Mouse (Mus musculus) adrenal gland, postnatal 14 days (tissue): ENCODE results near the gene Tmem182. TPM values are rescaled to one million over a fixed set of nuclear protein-coding genes. Genes with fewer than 3 reads are reported as not detected.

Experiments used
- DNase-seq: peaks from one replicate; pipeline ENCODE4 v3.0.0; 2021; ENCODE audit warnings: mixed read lengths
- long read RNA-seq, 2 experiments: library from polyadenylated mRNA; stranded (forward); transcript quantifications; one replicate each; pipeline ENCODE4 v2.0.0; 2021
- total RNA-seq: library from RNA; stranded (reverse); gene quantifications from 2 replicates; pipeline ENCODE4 v1.2.3, GENCODE M21; 2021

Tmem182 gene
- 4.5 and 6.4 TPM in 2 replicates for total RNA-seq
- long read RNA-seq, experiment 1, partial matches to known transcripts: 0 of 1 reads
- long read RNA-seq, experiment 1, other reads (novel, unspliced or antisense): 1 of 1 reads
- long read RNA-seq, experiment 2, transcript Tmem182-201 (5 exons, 2,716 nt): major isoform, 6 of 7 reads
- long read RNA-seq, experiment 2, partial matches to known transcripts: 0 of 7 reads
- long read RNA-seq, experiment 2, other reads (novel, unspliced or antisense): 1 of 7 reads

- DNase-seq: peak; percentile 64
Observed at GRCm38 (mm10) chr1:40805351-40805750, at the start of gene Tmem182. Gene Tmem182, plus strand, starts transcription at chr1:40805601.

- no peak for DNase-seq
Observed at GRCm38 (mm10) chr1:40759751-40760445, 45.5 kb upstream of the Tmem182 start.

DNA sequence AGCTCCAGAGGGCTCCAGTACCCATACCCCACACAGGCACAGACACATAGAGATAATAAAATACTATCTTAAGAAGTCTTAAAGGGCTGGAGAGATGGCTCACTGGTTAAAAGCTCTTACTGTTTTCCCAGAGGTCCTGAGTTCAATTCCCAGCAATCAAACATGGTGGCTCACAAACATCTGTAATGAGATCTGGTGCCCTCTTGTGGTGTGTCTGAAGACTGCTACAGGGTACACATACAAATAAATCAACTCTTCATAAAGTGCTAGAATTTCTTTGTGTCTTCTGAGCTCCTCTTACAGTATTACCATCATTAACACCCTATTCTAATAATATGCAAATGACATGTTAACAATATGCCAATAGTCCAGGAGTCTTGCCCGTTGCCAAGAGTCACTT, 41.4 kb upstream of the Tmem182 start:
- no peak for DNase-seq

DNA sequence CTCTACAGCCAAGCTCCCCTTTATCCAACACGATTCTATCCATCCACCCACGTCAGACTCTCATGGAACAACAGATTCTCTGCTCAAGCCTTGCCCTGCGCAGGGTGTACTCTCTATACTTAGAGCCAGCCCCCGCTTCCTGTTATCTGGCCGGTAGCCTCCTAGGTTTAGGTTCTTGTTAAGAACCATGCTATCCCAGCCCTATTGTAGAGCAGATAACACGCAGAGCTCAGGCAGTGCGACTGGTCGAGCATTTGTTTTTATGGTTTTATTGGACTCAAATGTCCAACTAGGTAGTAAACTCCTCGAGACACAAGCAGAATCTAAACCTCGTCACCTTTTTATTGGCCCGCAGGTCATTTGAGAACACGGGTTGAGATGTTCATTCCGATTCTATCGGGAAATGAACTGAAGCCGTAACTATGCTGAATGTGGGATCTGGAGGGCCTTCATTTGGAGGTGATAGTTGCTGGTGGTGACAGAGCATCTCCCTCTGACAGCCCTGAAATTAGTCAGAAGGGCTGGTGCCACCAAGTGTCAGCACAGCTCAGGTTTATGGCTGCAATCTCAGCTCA, 40.6 kb upstream of the Tmem182 start:
- DNase-seq: no peak

GRCm38 (mm10) chr1:40765521-40765920, 39.9 kb upstream of the Tmem182 start:
- no peak for DNase-seq

- no peak for DNase-seq
Observed at GRCm38 (mm10) chr1:40767588-40767987, 37.8 kb upstream of the Tmem182 start.

- peak; percentile 48 for DNase-seq
Observed at GRCm38 (mm10) chr1:40768606-40769005, 36.8 kb upstream of the Tmem182 start.

- no peak for DNase-seq
Observed at GRCm38 (mm10) chr1:40769331-40769894, 36.0 kb upstream of the Tmem182 start.

- no peak for DNase-seq
Observed at GRCm38 (mm10) chr1:40771196-40771970, 34.0 kb upstream of the Tmem182 start.

GRCm38 (mm10) chr1:40773234-40773633, 32.2 kb upstream of the Tmem182 start:
- no peak for DNase-seq

- DNase-seq: no peak
Observed at GRCm38 (mm10) chr1:40774040-40774439, 31.4 kb upstream of the Tmem182 start.

DNA sequence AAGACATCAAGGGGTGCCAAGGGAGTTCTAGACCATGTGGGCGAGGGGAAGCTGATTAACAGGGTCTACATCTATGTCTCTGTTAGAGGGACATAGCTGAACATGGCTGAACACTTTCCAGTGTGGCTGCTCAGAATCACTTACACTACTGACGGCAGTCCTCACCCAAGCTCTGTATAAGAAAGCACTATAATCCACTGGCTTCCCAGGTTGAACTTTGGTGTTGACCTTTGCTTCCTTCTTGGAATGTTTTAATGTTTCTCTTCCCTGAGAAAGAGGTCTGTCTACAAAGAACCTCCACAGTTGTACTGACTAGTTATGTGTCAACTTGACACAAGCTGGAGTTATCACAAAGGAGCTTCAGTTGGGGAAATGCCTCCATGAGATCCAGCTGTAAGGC, 29.3 kb upstream of the Tmem182 start:
- DNase-seq: no peak

DNA sequence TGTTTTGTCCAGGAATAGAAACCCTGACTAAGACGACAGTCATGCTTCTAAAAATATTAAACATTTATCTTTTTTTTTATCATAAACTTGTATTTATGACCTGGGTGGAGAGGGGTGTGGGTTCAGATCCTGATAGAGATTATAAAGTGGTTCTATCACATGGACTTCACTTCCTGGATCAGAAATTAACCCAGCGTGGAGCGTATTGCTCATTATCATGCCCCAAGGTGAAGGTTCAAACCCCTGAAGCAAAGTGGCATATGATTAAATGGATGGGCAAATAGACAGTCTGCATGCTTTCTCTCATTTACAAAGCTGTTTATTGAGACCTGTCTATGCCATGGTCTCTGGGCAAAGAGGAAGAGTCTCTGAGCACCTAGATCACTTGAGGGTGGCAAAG, 28.6 kb upstream of the Tmem182 start:
- DNase-seq: no peak

DNA sequence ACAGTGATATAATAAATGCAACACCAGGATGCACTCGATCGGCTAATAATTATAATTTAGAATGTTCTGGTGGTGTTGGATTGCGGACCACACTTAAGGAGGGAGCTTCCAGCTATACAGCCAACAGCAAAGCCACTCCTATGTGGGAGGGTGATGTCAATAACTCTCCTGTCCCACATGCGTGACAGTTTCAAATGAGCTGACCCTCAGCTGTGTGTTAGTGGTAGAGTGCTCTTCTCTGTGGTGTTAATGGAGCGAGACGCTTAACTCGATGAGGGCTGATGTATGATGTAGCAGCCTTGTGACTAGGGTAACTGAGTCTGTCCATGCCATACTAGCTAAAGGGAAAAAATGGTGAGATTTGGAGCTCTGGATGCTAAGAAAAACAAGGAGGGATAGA, 22.0 kb upstream of the Tmem182 start:
- no peak for DNase-seq

DNA sequence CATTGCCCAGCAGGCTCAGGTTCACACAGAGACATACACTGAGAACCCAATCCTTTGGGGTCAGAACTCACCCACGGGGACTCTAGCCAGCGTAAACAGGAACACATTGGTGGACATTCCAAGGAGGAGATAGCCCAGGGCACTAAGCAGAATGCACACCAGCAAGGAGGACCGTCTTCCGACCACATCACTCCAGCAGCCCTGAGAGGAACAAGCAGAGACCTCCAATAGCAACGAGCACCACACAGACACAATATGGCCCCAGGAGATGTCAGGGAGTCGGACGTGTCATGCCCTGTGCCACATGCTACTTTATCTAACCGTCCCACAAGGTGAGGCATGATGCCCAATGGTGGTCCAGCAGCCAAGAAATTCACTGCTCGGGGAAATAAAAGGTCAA, 21.1 kb upstream of the Tmem182 start:
- no peak for DNase-seq

- no peak for DNase-seq
Observed at GRCm38 (mm10) chr1:40785876-40786445, 19.4 kb upstream of the Tmem182 start.

GRCm38 (mm10) chr1:40788956-40789355, 16.4 kb upstream of the Tmem182 start:
- DNase-seq: no peak

GRCm38 (mm10) chr1:40789666-40790233, 15.7 kb upstream of the Tmem182 start:
- DNase-seq: no peak

- peak; percentile 95 for DNase-seq
Observed at GRCm38 (mm10) chr1:40790324-40791141, 14.9 kb upstream of the Tmem182 start, which contains the start of gene Mfsd9. Gene Mfsd9, minus strand, starts transcription at chr1:40790687.

- no peak for DNase-seq
Observed at GRCm38 (mm10) chr1:40795508-40795907, 9.9 kb upstream of the Tmem182 start.

- peak; percentile 81 for DNase-seq
Observed at GRCm38 (mm10) chr1:40797348-40797747, 8.1 kb upstream of the Tmem182 start.
